Mouse (Mus musculus) cerebellum, adult 9-10 months (tissue): Measurements from ENCODE around the gene Ugt2a2.
"Not testable (repeated sequence)": the region's sequence is repeated elsewhere in the genome, so short reads cannot be mapped to it uniquely, and the experiment has no call there.

Experiments
- DNase-seq: peaks from one replicate; pipeline ENCODE4 v3.0.0; 2022

The Ugt2a2 gene

GRCm38 (mm10) chr5:87482160-87482559 lies at the start of gene Ugt2a2:
Gene Ugt2a2, minus strand, starts transcription at chr5:87482260.
- no peak for DNase-seq

- not testable (repeated sequence) for DNase-seq
These were observed 41.5 kb upstream of the Ugt2a2 start for GRCm38 (mm10) chr5:87523561-87523960.

GRCm38 (mm10) chr5:87505776-87506458 lies 23.9 kb upstream of the Ugt2a2 start:
- DNase-seq, result no peak

GRCm38 (mm10) chr5:87502687-87503086 lies 20.6 kb upstream of the Ugt2a2 start:
- no peak for DNase-seq

GRCm38 (mm10) chr5:87499341-87499740 lies 17.3 kb upstream of the Ugt2a2 start:
- DNase-seq, result no peak

- no peak for DNase-seq
These were observed 16.9 kb upstream of the Ugt2a2 start for GRCm38 (mm10) chr5:87498936-87499335.

GRCm38 (mm10) chr5:87490771-87491170 lies 8.7 kb upstream of the Ugt2a2 start, which contains the start of gene Ugt2a1:
Gene Ugt2a1, minus strand, starts transcription at chr5:87490871.
- DNase-seq, result no peak

- DNase-seq, result not testable (repeated sequence)
These were observed 4.6 kb upstream of the Ugt2a2 start, which contains the start of gene Gm43638 for GRCm38 (mm10) chr5:87486706-87487105. Gene Gm43638, minus strand, starts transcription at chr5:87486806.

GRCm38 (mm10) chr5:87458810-87459209 lies 23.2 kb downstream of the Ugt2a2 start:
- DNase-seq, result no peak

GRCm38 (mm10) chr5:87457701-87458100 lies 24.4 kb downstream of the Ugt2a2 start:
- no peak for DNase-seq

GRCm38 (mm10) chr5:87456216-87456850 lies 25.7 kb downstream of the Ugt2a2 start:
- DNase-seq, result no peak

- no peak for DNase-seq
These were observed 26.5 kb downstream of the Ugt2a2 start for GRCm38 (mm10) chr5:87455519-87455918.

GRCm38 (mm10) chr5:87452514-87452913 lies 29.5 kb downstream of the Ugt2a2 start:
- DNase-seq, result not testable (repeated sequence)

- no peak for DNase-seq
These were observed 45.8 kb downstream of the Ugt2a2 start for GRCm38 (mm10) chr5:87436264-87436663.

GRCm38 (mm10) chr5:87425676-87426075 lies 56.4 kb downstream of the Ugt2a2 start:
- DNase-seq, result no peak

- not testable (repeated sequence) for DNase-seq
These were observed 58.0 kb downstream of the Ugt2a2 start, which contains the start of gene Ugt2b38 for GRCm38 (mm10) chr5:87424041-87424440. Gene Ugt2b38, minus strand, starts transcription at chr5:87424203.
